Mouse (Mus musculus) retina, adult 2 months (tissue): ENCODE measurements around the gene Rpl18a.

ENCODE experiments used
- DNase-seq: peaks from one replicate; pipeline ENCODE4 v3.0.0-alpha.2; 2012; ENCODE audit warnings: low read depth, low spot score

The Rpl18a gene

DNA sequence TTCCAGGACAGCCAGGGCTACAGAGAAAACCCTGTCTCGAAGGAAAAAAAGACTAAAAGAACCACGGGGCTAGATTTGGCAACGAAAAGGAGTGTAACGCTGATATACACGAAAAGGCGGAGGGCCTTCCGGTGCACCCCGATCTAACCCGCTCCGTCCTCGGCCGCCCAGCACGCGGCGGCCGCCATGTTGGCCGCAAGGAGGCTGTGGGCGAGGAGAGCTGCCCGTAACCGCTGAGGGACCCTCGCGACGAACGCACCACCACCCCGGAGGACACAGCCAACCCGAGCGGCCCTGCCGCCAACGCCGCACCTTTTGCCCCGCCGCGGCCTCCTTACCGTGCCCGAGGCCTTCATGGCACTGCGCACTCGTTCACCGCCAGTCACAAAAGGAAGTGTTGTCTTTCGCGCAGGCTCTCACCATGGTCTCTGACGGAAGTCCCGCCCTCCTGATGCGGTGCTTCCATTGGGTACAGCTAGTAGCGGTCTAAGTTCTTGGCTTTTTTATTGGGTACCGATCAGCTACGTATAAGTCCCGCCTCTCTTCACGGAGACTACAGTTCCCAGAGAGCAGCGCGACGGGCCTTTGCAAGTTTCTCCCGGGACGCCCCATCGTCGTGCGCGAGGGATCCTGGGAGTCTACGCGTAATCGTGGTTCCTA lies at the start of gene Rpl18a:
Rpl18a (minus strand) TSS at position 392 of the 660 bp plus-strand sequence.
- peak; percentile 98 for DNase-seq

DNA sequence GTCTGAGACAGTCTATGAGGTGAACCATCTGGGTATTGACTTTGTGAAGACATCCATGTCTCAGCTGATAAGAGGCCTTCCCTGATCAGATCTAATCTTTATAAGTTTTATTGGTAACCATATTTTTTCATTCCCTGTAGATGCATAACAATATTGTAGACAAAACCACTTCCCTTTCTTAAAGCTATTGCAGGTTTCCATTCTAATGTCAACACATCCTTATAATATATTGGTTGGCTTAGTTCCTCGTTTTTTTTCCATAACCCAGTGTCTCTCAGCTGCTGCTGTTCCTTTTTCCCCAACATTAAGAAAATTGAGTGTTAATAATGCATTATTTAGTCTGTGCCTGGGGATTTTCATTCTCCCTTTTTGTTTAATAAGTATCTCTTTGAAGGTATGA lies 46.0 kb upstream of the Rpl18a start:
- DNase-seq: no peak

DNA sequence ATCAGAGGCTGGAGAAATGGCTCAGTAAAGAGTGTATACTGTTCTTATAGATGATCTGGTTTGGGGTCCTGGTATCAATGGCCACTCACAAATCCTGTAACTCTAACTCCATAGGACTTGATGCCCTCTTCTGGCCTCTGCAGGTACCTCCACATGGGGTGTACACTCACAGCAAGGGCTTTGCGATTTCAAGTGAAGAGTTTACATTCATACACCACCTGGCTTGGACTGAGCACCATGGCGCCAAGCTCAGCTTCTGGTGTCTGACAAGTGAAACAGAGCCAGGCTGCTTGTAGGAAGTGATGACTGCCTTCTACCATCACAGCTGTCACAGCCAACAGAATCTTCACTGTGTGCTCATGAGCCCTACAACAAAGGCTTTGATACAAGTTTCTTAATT lies 44.3 kb upstream of the Rpl18a start:
- no peak for DNase-seq

DNA sequence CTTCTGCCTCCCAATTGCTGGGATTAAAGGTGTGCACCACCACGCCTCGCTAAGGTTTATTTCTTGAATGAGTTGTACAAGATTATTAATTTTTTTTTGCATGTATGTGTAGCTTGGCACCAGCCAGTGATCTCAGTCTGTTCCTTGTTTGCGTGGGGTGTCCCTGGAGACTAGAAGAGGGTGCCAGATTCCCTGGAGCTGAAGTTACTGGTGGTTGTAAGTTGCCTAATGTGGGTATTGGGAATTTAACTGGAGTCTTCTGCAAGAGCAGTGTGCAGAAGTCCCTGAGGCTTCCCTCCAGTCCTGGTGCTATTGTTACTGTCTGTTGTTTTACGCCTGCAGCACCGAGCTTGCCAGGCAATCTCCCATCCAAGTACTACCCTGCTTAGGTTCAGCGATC lies 40.0 kb upstream of the Rpl18a start:
- DNase-seq: no peak

DNA sequence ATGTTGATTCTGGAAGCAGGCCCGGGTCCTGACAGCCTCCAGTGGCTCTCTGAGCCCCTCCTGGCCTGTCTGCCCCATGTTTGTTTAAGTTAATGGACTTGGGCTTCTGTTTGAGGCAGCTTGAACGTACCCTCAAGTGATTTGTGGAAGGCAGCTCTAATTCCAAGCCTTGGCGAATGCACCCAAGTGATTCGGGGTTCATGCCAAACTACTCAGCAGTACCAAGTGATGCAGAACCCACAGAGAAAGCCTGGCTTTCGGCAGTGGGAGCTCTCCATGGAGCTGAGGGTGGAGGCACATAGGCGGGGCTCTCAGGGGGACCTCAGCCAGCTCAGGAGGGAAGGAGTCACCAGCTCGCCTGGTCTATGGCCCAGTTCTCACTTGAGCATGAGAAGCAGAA lies 37.6 kb upstream of the Rpl18a start:
- no peak for DNase-seq

GRCm38 (mm10) chr8:70933036-70933435 lies 35.8 kb upstream of the Rpl18a start:
- no peak for DNase-seq

- no peak for DNase-seq
Measured at GRCm38 (mm10) chr8:70931731-70932130, 34.5 kb upstream of the Rpl18a start.

GRCm38 (mm10) chr8:70928778-70929322 lies 31.6 kb upstream of the Rpl18a start:
- DNase-seq: no peak

GRCm38 (mm10) chr8:70928096-70928495 lies 30.9 kb upstream of the Rpl18a start:
- no peak for DNase-seq

DNA sequence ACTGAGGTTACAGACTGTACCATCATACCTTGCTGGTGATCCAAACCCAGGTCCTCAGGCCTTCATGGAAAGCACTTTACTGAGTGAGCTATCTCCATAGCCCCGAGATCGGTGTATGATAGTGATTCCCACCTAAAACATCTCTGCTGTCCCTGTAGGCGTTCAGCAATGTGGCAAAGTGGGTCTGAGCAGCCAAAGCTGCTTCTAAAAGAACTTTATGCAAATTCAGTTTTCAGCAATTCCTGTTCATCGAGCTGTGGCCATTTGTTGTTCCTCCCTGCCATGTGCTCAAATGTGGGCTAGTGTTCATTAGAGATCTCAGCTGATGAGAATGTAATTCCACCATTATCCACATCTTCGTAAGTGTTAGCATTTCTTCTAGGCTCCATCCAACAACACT lies 29.2 kb upstream of the Rpl18a start:
- no peak for DNase-seq

- no peak for DNase-seq
Measured at GRCm38 (mm10) chr8:70925754-70926153, 28.5 kb upstream of the Rpl18a start.

GRCm38 (mm10) chr8:70924151-70924550 lies 26.9 kb upstream of the Rpl18a start:
- DNase-seq: no peak

GRCm38 (mm10) chr8:70920049-70920922 lies 23.1 kb upstream of the Rpl18a start:
- DNase-seq: no peak

DNA sequence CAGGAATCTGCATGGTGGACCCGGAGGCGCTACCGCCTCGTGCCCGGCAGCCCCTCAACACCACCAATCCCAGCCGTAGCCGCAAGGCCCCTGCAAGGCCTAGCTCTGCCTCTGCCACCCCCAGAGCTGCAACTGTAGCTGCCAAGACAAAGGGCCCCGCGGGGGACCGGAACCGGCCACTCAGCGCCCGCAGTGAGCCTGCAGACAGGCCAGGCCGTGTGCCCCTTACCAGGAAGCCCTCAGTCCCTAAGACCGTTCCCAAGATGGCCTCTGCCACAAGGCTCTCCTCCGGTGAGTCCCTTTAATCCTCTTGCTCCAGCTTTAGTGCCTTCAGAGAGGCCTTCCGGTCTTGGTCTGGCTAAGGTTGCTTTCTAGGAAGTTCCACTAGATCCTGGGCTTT lies 17.5 kb upstream of the Rpl18a start:
- DNase-seq: no peak

DNA sequence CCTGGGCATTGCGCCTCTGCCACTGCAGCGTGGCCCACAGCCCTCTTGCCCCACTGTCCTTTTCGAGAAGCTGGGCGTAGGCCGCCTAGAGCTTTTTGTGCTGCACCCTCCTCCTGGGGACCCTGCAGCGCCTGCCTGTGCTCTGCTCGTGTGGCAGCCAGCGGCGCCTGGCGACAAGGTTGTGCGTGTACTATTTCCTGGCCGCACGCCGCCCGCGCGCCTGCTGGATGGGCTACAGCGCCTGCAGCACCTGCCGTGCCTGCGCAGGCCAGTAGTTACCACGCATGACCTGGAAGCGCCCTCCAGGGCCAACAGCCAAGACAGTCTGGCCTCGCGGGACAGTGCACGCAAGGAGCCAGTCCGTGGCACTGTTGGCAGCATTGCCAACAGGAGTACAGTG lies 16.3 kb upstream of the Rpl18a start:
- no peak for DNase-seq

- DNase-seq: no peak
Measured at GRCm38 (mm10) chr8:70912955-70913354, 15.7 kb upstream of the Rpl18a start.

GRCm38 (mm10) chr8:70911596-70911995 lies 14.4 kb upstream of the Rpl18a start:
- no peak for DNase-seq

DNA sequence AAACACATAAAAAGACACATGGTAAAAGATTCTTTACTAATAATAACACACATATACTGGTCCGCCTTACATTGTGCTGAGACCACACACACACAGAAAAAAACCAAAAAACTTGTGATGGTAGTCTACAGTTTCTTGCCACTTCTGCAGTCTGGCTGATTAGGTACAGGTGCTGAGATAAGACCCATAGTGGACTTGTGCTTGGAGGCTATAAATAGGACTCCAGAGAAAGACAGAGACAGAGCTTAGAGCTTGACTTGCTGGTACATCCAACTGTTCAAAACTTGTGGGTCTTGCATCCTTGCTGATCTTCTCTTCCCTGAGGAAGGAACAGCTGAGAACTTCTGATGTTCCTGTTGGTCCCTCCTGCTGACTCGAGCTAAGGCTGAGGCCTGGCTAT lies 10.3 kb upstream of the Rpl18a start:
- no peak for DNase-seq

DNA sequence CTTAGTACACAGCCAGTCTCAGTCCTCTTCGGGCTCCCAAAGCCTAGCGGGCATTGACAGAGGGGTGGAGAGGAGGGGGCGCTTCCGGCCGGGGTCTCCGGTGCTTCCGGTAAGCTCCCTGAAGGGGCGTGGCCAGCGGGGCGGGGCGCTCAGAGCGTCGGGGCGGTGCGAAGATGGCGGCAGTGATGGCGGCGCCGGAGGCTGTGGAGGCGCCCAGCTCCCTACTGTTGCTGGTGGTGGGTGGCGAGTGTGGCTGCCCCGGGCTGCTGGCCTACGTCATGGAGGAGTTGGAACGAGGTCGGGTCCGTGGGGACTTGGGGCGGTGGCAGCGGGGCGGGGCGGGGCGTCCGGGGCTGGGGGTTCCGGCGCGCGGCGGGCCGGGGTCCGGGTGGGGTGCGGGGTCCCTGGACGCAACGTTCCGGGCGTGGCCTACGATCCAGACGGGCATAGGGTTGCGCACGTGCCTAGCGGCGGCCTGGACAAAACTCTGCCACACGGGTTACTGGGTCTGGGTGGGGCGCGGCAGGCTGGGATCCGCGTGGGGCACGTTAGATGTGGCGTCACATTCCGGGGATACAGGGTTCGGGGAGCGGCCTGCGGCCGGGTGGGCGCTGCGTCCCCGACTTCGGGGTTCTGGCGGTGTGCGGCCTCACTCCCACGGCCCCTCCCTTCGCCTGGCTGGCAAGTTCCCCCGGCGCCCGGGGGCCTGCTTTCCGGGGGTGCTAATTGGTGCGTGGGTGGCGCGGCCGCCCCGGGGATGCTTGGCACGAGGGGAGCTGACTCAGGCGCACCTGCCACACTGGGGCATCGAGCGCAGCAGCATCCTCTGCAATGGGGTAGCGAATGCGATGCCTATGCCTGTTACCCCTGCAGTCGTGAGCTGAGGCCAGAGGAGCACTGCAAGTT lies 8.9 kb upstream of the Rpl18a start, which contains the start of gene Map1s:
Map1s (plus strand) TSS at position 102 of the 906 bp plus-strand sequence.
- DNase-seq: peak; percentile 70

DNA sequence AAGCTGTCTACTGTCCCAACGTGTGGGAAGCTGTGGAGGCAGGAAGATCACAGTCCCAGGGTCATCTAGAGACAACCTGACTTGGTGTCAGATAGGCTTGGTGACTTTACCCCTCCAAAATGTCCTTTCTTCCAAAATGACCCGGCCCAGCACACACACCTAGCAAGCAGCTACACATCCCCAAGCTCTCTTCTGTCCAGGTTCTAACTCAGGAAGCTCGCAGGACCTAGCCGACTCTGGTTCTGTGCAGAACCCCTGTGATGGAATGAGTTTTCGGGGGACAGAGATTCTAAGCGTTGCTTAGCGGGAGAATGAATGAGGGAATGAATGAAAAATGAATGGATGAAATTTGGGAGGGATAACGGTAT lies 8.2 kb upstream of the Rpl18a start:
- no peak for DNase-seq

DNA sequence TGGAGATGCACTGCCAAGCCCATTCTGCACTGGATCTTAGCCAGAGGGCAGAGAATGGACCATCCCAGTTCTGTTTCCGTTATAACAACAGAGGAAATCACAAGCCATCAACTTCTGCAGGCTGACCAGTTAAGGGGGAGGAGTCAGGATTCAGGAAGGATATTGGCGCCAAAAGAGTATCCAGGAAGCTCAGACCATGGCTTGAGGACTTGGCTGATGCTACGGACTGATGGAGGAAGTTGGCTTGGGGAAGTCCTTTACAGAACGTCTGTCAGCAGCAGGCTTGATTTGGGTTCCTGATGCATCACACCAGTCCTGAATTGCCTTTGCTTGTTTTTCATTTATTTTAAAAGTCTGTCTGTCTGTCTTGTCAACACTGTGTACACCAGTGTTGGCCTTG lies 7.3 kb upstream of the Rpl18a start:
- no peak for DNase-seq

DNA sequence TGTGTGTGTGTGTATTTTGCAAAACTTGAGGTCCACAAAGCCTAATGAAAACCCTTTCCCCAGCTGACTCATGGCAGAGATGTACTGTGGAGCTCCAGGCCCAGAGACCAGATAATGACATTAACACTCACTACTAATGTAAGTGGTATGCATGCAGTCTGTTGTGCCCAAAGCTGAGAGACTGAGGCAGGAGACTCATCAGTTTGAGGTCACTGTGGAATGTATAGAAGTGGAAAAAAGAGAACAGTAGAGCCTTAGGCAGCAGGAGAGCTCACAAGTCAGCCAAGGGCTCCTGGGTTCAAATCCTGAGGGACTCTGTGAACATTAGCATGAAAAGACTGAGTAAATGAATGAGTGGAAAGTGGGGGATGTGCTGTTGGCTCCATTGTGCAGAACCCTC lies 6.4 kb upstream of the Rpl18a start:
- DNase-seq: no peak
